Mouse (Mus musculus) E14TG2a.4 (cell line): ENCODE results near the gene Grin2a.

Experiments used
- CTCF ChIP-seq: conservative IDR thresholded peaks from 2 replicates; pipeline ENCODE4 v1.5.1; 2014; ENCODE audit warnings: low read length
- NANOG ChIP-seq: IDR thresholded peaks from 2 replicates; pipeline ENCODE4 v1.6.1; 2014; ENCODE audit warnings: borderline replicate concordance, low read length, mixed read lengths
- POU5F1 ChIP-seq: IDR thresholded peaks from 2 replicates; pipeline ENCODE4 v1.6.1; 2014; ENCODE audit warnings: low read length, borderline replicate concordance

- TF ChIP-seq CTCF (no peak), NANOG (no peak), POU5F1 (no peak)
Observed at GRCm38 (mm10) chr16:9589176-9589575, 406.2 kb downstream of the Grin2a start.
